Mouse (Mus musculus) left cerebral cortex, adult 8-10 months (tissue): ENCODE results near the gene Lxn. TPM values are rescaled to one million over a fixed set of nuclear protein-coding genes. Genes with fewer than 3 reads are reported as not detected.

ENCODE experiments used
- DNase-seq, 2 experiments: peaks; one replicate each; pipeline ENCODE4 v3.0.0; 2022; ENCODE audit warnings: low spot score in 2 of 2
- total RNA-seq, 4 experiments: library from RNA; stranded (reverse); gene quantifications; 2 replicates each; pipeline ENCODE4 v1.2.4; 2022

The Lxn gene
- total RNA-seq = 10 to 100 TPM; 35.1 to 45.9 (median 40.3) TPM

DNA sequence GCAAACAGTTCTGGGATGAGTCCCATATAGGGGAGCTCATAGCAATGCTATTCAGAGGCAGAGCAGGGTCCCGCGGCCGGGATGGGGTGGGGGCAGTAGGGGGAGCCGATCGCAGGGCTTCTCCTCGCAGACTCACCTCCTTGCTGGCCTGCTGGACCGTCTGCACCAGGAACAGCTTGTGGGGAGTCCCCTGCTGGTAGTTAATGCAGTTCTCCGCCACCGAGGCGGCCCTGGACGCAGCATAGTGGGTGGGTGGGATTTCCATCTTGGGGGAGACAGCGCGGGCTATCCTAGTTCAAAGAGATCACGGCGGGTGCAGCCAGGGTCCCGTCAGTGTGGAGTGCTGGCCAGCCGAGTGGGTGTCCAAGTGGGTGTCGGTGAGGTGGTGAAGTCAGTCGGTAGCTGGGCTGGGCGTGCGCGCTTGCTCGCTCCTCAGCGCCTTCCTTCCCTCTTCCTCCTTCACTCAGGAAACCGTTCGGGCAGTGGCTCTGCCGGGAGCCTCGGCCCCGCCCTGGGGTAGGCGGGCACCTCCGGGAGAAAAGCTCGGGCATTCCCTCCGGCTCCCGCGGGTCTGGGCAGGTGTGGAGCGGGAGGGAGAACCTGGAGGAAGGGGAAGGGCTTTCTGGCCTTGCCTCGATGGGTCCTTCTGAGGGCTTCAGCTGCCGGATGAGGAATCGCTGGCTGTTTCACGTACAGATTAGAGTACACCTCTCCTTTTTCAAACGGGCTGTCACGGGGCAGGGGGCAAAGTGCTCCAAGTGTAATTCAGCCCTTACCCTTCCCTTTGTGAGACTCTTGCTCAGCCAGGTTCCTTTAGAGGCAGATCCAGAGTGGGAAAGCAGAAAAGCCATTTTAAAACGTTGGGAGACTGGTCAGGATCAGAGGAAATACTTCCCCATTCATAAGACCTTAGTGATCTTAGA lies at the start of gene Lxn:
Lxn (minus strand) TSS at position 477 of the 923 bp plus-strand sequence.
- peak; percentile 46 to 57 for DNase-seq

DNA sequence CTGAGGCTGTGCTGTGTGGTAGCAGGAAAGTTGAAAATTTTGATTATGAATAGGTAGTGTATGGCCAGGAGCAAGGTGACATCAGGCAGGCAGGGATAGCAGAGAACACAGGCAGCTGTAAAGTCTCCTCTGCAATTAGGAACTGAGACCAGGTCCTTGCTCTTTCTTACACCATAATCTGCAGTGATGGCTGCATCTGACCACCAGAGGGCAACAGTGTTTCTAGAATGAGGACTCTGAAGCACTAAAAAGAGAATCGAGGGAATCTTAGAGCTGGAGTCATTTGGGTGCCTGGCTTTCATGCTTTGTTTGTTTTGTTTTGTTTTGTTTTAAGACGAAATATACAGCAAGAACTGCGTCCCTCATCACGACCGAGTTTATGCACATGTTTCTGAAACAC lies 49.1 kb upstream of the Lxn start:
- peak; percentile 51 to 61 for DNase-seq

DNA sequence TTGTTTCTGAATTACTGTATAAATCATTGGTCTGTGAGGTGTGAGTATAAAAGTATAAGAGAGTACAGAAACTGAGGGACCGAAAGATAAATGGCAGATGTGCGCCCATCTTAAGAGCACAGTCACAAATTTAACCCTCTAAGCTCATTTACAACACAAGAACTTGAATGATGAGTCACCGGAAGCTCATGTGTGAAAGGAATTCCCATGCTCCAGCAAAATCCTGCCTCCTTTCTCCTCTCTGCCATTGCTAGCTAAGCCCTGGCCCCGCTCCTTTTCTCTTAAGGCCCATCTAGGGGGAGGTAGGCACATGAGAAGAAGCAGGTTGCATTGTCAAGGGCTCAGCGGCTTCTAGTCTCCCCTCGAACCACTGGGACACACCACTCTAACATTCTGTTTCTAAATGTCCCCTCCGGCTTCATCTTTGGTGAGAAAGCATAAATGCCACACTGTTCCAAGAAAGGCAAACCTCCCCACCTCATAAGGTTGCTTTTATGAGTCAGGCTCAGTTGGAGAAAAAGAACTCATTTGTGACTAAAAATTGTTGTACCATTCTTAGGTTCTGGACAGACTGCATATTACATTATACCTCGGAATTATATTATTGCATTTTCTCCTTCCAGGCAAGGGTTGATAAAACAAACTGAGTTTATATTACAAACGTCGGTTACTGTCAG lies 44.6 kb upstream of the Lxn start:
- DNase-seq = no peak

DNA sequence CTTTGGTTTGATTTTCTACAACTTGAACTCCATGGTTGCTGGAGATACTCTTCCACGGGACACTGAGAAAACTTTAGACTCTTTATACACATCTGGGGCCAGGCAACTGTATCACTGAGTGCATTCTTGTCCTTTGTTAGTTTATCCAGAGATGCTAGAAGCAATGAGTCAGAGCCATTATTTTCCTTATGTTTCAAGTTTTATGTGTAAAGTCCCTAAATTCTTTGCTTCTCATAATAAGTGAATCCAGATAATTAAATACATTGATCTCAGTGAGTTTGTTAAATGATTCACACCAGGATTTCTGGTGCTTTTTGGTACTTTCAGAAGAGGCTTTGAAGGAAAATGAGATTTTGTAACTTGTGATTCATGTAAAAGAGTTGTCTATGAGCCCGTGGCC lies 41.6 kb upstream of the Lxn start:
- no peak for DNase-seq

DNA sequence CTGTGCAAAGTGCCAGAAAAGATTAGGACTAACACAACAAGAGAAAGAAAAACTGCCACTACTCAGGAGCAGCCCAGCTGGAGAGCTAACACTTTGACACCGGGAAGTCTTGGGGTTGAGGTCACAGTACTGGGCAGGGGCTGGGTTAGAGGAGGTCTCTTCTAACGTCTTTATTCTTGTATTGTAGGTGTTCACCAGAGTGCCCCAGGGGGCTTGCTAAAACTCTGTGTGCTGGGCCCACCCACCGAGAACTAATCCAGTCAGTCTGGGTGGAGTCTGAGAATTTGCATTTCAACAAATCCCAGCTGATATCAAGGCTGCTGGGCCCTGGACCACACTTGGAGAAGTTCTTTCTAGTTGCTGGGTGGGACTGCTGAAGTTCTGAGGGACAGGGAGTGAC lies 40.2 kb upstream of the Lxn start:
- DNase-seq = no peak

DNA sequence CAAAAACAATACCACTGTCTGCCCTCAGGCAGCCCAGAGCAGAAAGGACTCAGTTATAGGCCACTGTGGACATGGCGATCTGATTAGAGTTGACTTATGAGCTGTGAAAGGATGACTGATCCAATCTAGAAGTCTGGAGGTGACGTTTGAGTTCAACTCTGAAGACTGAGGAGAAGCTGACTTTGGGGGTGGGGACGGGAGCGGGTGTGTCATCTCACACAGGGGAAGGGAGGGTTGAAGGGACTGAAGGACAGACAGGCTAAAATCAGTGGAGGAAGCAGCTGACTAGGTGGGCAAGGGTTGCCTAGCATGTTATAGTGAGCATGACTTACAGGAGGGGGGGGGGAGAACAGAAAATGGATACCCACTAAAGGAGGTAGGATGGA lies 35.7 kb upstream of the Lxn start:
- DNase-seq = no peak

DNA sequence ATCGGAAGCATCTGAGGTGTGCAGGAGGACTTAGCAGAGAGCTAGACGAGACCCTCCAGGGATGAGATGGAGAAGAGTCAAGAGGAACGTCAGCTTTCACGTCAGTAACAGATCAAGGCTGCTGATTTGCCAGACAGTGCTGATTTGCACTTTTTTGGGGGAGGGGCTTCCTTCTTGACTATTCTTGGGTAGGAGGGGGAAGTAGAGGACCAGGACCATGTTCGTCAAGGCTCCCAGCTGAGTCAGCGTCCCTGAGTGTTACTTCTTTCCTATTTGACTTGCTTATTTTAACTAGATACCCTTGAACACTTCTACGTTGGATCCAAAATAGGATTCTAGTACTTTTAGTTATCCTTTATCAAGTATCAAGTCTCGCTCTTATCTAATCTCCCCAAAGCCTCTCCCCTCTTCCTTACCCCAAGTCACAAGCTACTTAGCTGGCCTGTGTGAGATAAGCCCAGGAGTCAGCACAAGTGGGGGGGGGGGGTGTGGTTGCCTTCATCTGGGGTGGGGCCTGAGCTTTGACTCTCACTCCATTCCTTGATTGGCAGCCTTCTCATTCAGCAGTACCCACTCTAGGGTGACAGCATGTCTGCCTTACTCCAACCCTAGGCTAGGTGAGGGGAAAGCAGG lies 35.2 kb upstream of the Lxn start:
- no peak for DNase-seq

DNA sequence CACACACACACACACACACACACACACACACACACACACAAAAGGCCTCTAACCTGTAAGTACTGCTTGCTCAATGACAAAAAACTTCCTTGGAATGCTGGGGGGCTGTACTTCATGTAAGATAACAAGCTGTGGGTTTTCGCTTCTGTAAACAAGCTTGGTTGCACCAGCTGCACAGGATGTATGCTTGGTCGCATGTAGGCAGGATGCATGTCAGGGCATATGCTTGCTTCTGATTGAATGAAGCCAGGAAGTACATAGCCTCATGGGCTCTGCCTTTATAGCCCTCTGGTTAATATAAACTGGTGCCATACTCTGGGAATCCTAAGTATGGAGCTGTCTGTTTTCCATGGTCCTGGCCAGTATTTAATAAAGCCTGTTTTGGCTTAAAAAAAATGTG lies 34.3 kb upstream of the Lxn start:
- no peak for DNase-seq

DNA sequence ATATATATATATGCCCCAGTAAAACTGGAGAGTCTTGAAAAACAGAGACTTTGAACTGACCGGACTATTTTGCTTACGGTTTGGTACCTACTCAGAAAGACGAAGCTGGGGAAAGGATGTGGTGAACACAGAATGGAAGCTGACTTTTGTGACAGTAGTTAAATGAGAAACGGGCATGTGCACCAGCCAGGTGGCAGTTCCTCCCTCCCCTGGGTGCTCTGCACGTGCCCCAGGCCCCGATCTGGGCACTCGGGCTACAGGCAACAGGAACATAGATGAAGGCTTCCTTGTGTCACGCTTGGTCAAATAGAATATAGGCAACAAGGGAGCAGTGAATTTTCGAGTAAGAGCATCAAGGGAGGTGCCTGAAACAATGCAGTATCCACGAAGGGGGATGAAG lies 32.6 kb upstream of the Lxn start:
- no peak for DNase-seq

DNA sequence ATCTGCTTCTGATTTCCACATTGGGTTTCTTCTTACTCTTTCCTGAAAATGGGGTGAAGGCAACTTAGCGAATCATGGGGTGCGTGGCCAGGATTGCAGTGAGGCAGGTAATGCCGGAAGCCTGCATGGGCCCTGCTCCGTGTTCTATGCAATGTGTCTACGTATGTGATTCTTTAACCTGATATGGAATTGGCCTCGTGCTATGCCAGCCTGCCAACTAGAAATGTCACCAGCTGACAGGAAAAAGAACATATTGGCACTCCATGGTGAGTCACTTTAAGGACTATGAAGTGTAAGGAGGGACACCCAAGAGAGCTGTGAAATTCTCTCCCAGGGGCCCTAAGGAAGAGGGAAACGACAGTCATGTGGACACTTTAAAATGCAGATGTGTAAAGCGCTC lies 29.4 kb upstream of the Lxn start:
- DNase-seq = no peak

DNA sequence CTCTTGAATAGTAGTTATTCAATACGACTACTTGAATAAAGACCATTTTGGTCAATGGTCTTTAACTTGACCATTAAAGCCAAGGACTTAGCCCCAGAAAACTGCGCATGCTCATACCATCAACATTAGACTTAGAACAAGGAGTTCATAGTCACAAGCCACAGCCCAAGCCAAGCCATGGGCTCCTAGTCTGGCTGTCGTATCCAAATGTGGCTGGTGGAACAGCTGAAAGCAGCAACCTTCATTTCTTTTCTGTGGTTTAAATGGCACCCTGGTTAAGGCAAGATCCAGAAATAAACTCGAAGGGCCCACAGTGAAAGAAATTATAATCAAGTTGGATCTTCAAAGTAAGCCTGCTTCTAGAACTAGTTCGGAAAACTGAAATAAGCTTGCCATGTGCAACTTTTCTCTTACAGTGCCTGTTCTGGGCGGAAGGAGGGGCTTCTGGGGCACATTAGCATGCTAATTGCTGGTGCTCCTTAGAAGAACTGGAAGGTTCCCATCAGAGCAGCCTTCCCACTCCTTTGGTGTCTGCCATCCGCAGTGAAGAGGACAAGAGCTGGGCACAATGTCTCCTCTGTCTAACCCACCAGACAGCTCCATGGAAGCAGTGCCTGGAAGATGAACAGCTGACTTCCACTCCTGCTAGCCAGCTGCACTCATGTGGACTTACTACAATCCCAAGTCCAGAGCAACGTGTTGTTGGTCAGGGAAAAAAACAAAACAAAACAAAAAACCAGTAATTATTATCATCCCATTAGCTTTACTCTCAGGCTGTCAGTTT lies 28.6 kb upstream of the Lxn start:
- DNase-seq = peak in 1 of 2 experiments; percentile 37

DNA sequence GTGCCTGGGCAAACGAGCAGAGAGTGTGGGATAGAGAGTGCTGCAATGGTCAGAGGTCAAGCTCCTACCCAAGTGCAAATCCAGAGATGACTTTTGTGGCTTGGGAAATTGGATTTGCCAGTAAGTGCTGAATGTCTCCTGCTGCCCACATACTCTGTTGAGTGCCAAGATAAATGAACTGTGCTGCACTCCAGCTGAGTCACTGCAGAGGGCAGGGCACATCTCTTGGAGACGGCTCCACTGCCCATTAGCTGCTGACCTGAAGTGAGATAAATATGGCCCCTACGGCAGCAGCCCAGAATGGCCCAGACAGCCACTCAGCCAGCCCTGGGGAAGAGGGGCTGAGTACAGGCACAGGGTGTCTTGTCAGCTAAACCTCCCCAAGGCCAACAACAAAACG lies 26.4 kb upstream of the Lxn start:
- DNase-seq = no peak

DNA sequence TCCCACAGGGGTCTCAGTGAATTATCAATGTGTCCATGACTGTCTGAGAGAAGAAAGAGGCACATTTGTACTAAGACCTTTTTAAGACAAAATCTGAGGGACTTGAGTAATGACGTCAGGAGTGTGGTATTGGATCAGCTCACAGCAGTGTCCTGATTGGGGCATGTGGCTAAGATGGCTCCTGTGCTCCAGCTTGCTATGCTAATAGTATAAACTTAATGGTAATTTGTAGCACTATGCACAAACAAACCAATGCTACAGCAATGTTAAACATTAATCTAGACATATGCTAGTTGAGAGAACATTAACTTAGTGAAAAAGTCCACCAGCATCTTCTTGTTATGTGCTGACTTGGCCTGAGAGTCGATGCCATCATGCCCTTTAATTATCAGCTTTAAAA lies 21.5 kb upstream of the Lxn start:
- no peak for DNase-seq

DNA sequence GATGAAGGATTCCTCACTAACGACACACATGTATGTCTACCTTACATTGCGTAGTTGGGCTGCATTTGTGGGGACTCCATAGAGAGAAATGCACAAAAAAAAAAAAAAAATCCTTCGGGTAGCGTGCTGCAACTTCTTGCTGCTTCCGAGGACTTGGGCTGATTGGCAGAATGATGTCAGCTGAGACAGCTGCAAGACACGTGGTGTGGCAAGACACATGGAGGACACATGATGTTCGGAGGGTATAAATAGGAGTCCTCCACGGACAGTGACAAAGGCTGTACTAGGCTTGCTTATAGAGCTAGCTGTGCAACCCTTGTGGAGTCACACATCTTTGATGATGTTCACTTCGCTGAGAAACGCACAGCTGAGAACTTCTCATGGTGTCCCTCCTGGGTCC lies 18.7 kb upstream of the Lxn start:
- DNase-seq = no peak

DNA sequence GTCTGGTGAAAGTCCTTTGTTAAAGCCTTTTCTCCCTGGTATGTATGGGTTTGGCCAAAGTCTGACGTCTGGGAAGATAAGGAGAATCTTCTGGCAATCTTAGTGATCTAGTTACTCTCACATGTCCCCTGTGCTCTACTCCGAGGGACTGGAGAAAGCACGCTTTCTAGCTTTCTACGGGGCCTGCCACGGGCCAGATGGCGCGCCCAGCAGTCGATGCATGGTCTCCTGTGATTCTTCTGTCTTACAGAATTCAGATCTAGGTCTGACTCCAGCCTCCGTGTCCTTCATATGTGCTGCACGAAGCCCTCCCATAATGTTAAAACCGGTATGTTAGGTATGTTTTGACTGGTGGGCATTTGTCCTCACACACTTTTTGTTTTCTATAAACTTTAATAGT lies 16.1 kb upstream of the Lxn start:
- no peak for DNase-seq

DNA sequence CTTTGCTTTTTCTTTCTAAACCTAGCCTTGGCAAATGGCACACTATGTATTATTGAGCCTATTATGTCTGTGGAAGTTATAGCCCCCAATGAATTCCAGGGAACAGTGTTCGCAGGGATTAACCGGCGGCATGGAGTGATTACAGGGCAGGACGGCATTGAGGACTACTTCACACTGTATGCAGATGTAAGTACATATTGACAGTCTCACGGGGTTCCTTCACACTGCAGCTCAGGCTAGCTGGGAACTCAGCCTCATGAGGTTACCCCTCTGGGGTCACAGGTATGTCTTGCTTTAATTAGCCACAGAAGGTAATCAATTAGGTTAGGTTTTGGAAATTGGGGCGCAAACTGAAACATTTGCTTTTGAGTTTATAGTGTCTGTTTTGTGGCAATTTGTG lies 9.7 kb upstream of the Lxn start:
- DNase-seq = no peak

DNA sequence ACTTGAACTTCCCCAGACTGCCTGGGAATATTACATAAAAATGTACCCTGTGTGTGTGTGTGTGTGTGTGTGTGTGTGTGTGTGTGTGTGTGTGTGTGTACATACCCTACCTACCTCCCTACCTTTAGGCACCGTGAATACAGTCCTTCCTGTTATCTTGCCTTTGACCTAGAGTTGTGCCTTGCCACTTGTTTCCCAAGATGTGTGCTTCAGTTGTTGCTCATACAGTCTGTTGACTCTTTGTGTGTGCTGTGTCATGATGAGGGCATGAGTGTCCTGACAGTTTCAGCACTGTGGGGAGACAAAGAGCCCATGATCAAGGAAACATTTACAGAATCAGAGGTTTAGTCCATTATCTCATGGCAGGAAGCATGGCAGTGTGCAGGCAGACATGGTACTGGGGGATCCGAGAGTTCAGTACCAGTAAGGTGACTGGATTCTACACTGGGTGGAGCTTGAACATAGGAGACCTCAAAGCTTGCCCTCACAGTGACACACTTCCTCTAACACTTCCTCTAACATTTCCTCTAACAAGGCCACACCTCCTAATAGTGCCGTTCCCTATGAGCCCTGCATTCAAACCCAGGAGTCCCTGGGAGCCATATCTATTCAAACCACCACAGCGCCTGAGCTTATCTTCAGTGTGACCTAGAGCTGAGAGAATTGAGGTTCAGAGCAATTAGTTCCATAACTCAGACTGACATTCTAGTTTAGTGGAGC lies 7.8 kb upstream of the Lxn start:
- DNase-seq = no peak

DNA sequence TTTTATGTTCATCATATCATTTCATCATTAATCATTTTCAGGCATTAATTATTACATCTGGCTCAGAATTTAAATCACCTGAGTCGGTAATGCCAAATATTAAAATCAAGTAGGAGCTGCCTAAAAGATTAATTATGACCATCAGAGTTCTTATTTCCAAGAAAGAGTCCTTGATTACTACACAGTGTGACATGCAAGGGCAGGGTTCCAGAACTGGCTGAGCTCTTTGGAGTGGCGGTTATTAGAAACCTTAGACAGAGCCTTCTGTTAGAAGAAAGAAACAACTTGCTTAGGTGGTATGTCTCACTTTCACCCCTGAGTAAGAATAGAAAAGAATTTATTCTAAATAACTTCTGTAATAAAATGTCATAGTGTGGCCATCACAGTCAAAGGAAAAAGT lies 3.6 kb upstream of the Lxn start:
- DNase-seq = no peak

DNA sequence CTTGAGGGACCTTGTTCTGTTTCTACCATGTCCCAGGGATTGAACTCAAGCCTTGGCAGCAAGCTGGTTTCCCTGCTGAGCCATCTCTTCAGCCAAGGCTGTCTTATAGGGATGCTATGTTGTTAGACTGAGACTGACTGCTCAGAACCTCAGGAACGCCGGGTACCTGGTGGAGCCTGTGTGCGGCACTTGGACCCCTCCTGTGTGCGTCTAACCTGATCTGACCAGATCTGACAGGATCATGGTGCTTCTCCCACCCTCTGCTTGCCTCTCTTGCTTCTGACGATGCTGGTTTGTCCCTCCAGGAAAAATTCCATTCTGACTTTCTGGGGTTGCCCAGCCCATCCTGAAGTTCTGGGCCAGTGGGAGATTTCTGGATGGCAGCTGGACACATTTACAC lies 2.9 kb upstream of the Lxn start:
- DNase-seq = no peak

DNA sequence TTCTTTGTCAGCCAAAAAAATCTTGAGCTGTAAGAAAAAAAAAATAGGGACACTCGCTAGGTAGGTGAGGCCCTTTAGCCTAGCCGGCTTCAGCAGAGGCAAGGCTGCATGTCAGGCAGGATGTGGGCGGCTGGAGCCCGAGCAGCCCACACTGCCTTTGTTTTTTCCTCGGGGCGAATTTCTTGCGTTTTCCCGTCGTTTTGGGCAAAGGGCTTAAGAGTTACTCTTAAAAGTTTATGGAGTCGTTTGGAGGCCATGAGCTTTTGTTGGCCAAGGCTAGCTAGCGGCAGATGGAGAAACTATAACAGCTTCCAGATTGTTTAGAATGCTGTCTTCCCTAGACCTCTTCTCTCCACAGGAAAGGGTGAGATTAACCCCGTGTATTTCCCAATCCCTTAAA lies 725 bp downstream of the Lxn start:
- DNase-seq = no peak

DNA sequence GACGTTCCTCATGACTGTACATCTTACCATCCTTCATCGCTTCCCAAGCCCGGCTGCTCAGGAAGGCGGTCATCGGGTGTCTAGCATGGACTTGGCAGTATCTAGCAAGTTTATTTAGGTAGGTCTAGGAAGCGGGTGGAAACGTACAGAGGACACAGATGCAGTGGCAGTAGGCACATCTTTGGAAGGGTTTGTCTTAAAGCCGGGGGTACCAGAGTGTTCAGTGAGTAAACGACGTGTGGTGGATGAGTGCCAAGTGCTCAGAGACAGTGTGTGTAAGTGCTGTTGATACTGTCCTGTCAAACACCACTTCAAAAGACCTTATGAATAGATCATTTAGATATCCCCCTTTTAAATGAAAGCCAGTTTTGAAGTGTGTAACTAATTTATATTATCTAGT lies 1.1 kb downstream of the Lxn start:
- DNase-seq = no peak
